Mouse (Mus musculus) bone marrow macrophage, adult 2 months (primary cell): ENCODE measurements at regions not wholly inside any gene's neighbourhood (a gene's known extent, or its start where the extent isn't known, plus 50 kb on each side); places are given as distances from the start of the nearest gene placed in this dataset.

Source experiments
- H3K27ac ChIP-seq: 2 replicates; pipeline ENCODE4 v1.5.1; 2012; ENCODE audit warnings: low read depth, low read length; ENCODE audit not compliant: insufficient read depth
- H3K4me1 ChIP-seq: 2 replicates; pipeline ENCODE4 v1.6.1; 2012; ENCODE audit warnings: low read length; ENCODE audit not compliant: control insufficient read depth, insufficient read depth
- H3K4me3 ChIP-seq: 2 replicates; pipeline ENCODE4 v1.5.1; 2012; ENCODE audit warnings: mild to moderate bottlenecking, low read length, moderate library complexity; ENCODE audit not compliant: insufficient read depth
- CTCF ChIP-seq: IDR thresholded peaks from 2 replicates; pipeline ENCODE4 v1.5.1; 2012; ENCODE audit warnings: low read depth, mild to moderate bottlenecking, low read length, moderate library complexity
- POLR2A ChIP-seq: IDR thresholded peaks from 2 replicates; pipeline ENCODE4 v1.6.1; 2012; ENCODE audit warnings: mild to moderate bottlenecking, low read depth, low read length, borderline replicate concordance

DNA sequence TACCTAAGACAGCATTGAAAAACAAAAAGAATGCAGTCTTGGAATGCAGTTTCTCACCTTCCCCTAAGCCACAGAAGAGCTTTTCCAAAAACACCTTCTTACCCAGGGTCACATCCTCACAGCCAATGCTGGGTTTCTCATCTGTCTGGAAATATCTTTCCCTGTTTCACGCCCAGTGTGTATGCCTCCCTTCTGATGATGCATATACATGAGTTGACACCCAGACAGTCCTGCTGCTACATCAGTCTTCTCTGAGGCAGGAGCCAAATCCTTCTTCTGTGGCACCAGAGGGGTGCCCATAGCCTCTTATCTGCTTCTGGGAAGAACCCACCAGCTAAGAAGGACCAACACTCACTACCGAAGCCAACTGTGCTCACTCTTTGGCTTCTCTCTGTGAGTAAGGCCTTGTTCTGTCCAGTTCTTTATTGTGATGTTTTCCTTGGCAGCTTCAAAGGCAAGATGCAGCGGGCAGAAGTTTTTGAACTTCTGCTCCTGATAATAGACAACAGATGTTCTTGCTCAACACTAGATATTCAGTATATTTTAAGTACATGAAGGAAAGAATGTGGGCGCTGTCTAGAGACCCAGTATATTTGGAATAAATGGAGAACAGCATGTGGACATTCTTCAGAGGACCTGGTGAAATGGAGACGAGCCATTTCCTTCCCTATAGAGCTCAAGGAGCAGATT, 228.2 kb downstream of the Nuak1 start:
- no peak overlapping the region for H3K4me3 ChIP-seq
- peaks cover 3% of the 10 kb centered on the region for H3K4me1 ChIP-seq
- TF ChIP-seq CTCF (no peak), POLR2A (no peak)
- no peak overlapping the region for H3K27ac ChIP-seq

DNA sequence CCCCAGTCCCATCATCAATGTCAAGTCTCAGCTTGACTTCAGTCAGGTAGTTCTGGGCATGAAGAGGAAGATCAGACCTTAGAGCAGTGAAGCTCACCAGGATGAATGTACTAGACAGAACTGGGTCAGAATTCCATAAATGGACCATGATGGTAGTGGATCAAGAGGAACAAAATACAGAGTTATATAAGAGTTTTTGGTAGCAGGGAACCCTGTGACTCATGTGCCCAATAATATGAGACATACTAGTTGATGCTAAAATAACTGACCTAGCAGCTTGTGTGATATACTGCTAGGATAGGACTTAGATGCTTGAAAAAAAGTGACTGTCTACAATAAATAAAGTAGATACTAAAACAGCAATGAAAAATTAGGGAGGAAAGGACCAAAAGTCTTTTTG, 225.6 kb downstream of the Nuak1 start:
- no peak overlapping the region for H3K27ac ChIP-seq
- TF ChIP-seq POLR2A (no peak), CTCF (no peak)
- peaks cover under 1% of the 10 kb centered on the region for H3K4me1 ChIP-seq
- H3K4me3 ChIP-seq, result no peak overlapping the region

DNA sequence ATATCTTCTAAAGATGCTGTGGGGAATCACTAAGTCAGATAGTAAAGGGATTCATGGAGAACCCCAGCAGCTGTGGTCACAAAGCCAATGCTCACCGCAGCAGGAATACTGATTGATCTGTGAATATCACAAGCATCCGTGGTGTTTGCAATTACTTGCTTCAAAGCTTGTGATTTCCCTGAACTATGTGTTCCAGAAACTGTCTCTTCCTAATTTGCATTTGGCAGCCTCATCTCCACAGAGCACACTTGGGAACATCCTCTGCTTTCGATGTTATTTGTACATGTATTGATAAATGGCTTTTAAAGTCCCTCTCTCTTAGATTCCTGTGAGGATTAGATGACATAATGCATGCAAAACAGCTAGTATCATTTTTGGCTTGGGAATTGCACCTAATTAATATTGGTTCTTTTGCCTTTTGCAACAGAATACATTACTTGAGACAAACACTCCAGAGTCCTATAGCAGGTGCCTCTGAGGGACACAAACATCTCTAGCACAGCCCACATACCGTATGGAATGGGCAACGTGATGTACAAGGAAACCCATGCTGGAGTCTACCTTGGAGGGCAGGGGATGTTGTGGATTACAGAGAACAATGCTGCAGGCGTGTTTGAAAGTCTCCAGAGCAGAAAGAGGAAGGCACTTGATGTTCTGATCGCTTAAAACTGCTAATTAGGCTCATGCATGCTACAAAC, 211.0 kb downstream of the Nuak1 start:
- no peak overlapping the region for H3K4me3 ChIP-seq
- no peaks in the 10 kb centered on the region for H3K4me1 ChIP-seq
- H3K27ac ChIP-seq, result no peak overlapping the region
- TF ChIP-seq POLR2A (no peak), CTCF (no peak)

DNA sequence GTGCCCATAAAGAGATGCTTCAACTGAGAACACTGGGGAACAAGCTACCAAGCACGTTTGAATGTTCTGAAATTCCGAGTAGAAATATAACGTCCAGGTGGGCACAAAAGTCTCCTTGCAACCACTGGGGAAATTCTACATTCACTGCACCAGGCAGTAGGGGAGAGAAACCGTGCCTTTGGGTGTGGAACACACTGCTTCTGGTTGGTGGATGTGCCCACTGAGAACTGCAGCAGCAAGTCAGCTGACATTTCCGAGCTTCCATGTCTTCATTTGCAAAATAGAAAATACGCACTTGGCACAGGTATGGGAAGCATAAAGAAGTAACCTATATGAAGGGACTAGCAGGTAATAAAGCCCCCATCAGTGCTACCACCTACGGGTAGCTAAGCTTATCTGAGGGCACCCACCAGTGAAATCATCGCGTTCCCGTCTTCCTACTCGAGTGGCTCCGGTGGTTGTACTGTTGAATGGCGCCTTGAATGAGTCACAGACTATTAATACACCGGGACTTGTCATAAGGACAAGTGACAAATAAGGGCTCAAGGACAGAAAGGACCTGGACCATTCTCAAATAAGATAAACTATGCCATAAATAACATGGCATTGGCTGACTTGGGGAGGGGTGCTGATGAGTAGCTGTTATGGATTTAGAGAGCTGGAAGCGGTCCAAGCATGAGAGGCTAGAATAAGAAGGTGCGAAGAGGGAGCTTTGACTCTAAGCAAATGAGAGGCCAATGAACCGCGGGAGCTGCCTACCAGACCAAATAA, 210.2 kb downstream of the Nuak1 start:
- no peak overlapping the region for H3K4me3 ChIP-seq
- no peak overlapping the region for H3K27ac ChIP-seq
- H3K4me1 ChIP-seq, result no peaks in the 10 kb centered on the region
- TF ChIP-seq POLR2A (no peak), CTCF (no peak)

DNA sequence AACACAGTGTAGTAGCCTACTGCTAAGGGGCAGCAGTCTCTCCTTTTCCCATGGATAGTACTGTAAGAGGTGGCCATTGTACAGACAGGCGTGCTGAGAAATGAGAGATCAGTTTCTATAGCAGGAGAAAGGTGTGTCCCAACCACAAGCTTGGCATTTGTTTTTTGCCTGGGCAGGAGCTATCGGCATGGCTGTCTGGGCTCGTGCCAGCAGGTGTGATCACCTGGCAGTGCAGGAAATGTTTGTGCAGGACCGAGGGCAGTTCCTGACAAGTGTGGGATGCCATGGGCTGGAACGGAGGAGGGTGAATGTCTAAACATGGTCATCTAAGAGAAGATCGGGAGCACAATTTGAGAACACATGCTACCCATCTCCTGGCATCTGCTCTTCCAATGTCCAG, 205.4 kb downstream of the Nuak1 start:
- Histone ChIP-seq H3K4me3 (no peak overlapping the region), H3K27ac (no peak overlapping the region), H3K4me1 (no peaks in the 10 kb centered on the region)
- no peak for TF ChIP-seq CTCF
- no peak for TF ChIP-seq POLR2A

DNA sequence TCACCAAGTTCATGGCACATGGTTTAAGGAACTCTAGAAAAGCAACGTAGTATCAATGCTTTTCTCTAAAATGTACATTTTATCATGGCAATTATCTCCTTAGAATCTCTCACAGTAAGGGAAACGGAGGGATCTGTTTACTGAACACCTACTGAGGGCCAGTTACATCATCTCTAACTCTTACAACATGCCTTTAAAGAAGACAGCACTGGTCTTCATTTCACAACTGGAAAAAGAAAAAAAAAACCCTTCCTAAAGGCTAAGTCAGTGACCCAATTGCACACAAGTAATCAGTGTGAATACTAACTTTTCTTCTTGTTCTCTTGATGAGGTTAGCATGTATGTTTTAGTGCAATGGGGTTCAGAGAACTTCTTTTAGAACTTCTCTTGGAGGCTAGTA, 204.2 kb downstream of the Nuak1 start:
- Histone ChIP-seq H3K4me1 (no peaks in the 10 kb centered on the region), H3K4me3 (no peak overlapping the region), H3K27ac (no peak overlapping the region)
- TF ChIP-seq POLR2A (no peak), CTCF (no peak)

DNA sequence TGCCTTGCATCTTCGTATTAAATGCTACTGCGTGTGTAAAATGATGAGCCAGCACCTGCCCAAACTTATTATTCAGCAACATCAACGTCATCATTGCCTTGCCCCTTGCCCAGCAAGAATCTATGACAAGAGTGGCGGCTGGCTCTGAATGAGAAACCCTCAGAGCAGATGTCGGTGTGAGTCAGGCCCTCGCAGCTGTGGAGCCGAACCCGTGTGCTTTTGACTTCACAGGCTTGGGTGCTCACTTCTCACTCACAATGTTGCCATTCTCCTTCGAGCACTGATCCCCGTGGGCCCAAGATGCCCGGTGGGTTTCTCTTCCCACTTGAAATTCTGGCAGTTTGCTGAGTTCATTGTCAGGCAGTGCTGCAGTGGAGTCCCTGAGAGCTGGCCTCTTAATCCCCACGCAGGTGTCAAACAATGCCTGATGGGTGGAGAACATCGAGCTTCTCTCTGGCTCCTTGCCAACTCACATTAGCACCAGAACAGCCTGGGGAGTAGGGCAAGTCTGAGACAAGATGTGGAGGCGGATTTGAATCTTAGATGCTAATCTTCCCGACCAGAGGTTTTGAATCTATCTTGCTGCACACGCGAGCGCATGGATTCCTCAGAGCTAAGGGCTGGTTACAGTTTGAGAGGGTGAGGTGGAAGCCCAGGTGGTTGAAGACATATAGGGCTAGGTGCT, 202.0 kb downstream of the Nuak1 start:
- Histone ChIP-seq H3K27ac (no peak overlapping the region), H3K4me1 (no peaks in the 10 kb centered on the region), H3K4me3 (no peak overlapping the region)
- TF ChIP-seq CTCF (no peak), POLR2A (no peak)

DNA sequence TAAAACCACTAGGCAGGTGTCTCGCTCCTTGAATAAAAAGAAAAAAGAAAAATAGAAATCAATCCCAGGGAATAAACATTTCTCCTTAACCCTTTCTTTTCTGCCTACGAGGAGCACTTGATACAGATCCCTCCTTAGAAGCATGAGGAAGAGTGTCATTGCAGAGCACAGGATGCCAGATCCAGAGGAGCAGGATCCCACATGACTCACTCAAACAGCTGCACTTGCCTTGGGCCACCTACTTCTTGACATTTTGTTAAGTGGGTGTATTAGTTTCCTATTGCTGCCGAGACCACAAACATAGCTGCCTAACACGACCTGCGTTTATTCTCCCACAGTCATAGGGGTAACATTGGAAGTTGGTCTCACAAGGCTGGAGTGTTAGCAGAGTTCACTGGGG, 197.1 kb downstream of the Nuak1 start:
- Histone ChIP-seq H3K4me3 (no peak overlapping the region), H3K4me1 (no peaks in the 10 kb centered on the region), H3K27ac (no peak overlapping the region)
- TF ChIP-seq CTCF, result no peak
- TF ChIP-seq POLR2A, result no peak

DNA sequence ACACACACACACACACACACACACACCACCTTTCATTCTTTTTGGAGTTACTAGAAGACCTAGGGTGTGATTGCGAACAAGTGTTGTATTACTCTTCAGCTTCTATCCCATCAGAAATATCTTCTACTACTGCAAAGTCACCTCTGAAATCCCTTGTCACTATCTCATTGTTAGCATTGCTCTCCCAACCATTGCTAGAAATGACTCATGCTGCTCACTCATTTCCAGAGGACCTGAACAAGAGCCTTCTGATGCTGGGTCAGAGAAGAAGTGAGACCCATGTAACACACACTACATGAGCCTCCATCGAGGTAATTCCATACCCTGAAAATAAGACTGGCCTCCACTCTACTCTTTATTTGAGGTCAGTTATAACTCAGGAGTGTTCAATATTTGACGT, 191.1 kb downstream of the Nuak1 start:
- Histone ChIP-seq H3K4me1 (no peaks in the 10 kb centered on the region), H3K4me3 (no peak overlapping the region), H3K27ac (no peak overlapping the region)
- TF ChIP-seq POLR2A, result no peak
- TF ChIP-seq CTCF, result no peak

DNA sequence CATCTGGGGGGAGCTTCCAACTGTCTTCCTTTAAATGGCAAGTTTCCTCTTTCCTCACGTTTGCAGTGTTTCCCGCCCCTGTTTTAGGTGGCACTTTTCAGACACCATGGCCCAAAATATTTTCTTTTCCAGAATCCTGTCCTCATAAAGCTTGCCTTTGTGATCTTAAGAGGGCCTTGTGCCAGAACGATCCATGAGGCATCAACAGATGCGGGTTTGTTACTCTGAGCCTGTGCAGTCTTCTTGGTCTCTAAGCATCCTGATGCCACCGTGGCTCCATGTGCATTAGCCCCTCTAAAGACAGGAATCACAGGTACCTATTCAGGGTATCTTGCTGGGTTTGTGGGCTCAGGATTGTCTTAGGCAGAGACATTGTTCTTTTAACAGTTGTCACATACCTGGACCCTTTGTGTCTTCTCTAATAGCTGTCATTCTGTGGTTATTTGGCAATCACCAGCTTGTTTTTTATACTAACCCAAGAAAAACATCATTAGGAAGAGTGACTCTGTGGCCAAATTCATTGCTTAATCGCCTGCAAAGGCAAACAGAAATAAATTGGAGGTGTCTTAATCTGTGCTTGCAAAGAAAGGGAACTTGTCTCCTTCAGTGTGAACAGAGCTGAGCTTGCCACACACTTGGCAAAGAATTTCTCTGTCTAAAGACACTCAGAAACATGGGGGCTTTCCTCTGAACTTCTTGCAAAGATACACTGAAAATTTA, 179.3 kb downstream of the Nuak1 start:
- H3K27ac ChIP-seq, result no peak overlapping the region
- no peak overlapping the region for H3K4me3 ChIP-seq
- peaks cover 27% of the 10 kb centered on the region for H3K4me1 ChIP-seq
- TF ChIP-seq POLR2A (no peak), CTCF (no peak)
